Mouse (Mus musculus): Measurements from ENCODE around the gene Fam196a.

Gene Fam196a

DNA sequence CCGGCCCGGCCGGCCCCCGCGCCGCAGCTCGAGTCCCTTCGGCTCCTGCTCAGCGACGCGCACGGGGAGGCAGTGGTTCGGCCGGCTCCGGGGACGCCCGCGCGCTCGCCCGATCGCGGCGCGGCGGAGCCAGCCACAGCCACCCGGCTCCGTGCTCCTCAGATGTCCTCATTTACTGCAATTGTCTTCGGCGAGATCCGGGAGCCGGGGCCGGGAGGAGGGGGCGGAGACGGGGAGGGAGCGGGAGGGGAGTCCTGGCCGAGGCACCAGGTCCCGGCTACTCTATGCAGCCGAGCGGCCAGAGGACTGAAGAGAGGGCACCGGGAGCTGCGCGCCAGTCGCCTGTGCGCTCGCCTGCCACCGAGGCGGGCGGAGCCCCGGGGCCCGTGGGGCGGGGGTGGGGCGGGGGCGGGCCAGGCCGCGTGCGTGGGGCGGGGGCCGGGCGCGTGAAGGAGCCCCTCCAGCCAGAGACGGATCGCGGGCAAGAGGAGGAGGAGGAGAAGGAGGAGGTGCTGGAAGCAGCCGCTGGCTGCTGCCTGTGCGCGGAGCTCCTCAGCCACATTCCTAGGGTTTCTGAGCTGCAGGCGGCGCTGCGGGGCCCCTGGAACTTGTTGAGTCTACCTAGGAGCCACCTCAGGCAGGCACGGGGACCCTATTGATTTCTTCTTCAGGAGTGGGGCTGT lies at the start of gene Fam196a:
Gene Fam196a, minus strand, starts transcription at position 504 of the 683 bp plus-strand sequence.
- peak; percentile 46 for DNase-seq (ENCODE audit: low read depth, low spot score)

DNA sequence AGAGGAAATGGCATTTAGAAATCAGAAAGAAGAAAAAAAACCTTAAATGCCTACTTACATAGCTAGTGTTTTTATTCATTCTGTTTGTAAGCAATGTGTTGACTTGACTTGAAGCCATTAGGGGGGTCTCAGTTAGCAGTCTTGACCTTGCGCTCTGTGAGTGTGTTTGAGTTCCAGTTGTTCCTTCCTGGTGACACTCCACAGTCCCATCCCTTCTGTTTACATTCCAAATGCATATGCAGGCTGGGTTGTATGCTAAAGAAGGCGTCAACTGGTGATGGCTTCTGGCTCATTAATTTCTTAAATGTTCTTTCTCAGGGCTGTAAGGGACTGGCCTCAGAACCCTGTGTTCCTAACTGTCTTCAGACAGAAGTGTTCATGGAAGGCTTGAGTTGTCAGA lies 23.4 kb upstream of the Fam196a start:
- DNase-seq (ENCODE audit: low read depth, low spot score), result no peak

DNA sequence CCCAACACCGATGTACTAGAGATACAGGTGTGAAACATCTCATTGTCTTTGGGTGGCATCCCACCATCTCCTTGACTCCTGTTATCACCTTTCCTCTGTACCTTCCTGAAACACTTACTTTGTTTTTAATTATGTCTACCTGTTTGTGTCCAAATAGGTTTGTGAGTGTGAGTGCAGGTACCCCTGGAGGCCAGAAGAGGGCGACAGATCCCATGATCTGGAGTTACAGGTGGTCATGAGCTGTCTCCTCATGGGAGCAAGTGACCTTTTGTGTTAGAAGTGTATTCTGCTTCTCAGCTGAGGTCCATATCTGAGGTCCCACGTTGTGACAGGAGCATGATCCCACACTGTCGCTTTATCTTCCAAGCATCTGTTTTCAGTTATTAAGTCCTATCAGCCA lies 22.6 kb upstream of the Fam196a start:
- no peak for DNase-seq (ENCODE audit: low read depth, low spot score)

DNA sequence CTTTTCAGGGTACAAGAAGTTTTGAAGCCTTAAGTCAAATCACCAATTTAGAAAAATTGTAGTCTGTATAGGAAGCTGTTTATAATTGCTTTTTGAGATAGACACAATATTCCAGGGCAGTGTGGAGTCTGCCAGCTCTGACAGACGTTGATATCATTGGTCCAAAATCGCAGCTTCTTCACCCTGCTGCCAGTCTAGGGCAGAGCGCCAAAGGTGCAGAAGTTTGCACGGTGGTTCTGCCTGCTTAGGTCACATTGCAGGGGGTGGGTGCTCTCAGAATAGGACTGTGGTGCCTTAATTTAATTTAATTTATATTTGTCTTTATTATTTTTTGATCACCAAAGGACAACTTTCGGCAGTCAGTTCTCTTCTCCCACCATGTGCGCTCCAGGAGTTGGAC lies 20.9 kb upstream of the Fam196a start:
- DNase-seq (ENCODE audit: low read depth, low spot score), result no peak

DNA sequence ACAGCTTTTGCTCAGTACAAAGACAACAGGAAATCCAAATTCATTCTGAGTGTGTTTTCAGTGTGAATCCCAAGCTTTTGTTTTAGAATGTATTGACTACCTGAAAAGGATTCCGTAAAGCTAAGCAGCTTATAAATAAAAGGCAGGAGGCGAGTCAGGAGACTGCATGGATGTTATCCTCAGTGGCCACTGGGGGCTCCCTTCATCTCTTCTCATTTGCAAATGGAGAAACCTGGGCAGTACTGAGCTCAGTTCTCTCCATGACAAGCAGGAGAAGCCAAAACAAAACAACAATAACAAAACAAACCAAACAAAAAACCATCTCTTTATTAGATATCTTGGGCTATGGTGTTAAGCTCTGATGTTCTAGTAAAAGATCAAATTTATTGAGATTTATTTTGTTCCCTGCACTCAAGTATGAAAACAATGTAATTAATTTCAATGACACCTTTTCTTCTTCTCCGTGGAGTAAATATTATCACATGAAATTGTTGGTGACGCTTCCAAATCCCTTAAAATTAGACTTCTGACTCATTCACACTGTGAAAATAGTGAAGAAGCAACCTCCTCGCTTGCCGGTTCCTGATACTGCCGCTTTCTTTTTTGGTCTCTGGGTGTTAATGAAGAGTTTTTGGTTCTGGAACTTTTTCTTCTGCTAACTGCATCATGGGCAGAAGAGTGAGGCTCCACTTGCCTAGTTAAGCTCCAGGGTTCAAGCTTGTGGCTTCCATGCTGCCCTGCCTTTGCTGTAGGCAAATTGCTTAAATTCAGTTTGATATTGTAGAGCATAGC lies 7.9 kb upstream of the Fam196a start:
- no peak for DNase-seq (ENCODE audit: low read depth, low spot score)

DNA sequence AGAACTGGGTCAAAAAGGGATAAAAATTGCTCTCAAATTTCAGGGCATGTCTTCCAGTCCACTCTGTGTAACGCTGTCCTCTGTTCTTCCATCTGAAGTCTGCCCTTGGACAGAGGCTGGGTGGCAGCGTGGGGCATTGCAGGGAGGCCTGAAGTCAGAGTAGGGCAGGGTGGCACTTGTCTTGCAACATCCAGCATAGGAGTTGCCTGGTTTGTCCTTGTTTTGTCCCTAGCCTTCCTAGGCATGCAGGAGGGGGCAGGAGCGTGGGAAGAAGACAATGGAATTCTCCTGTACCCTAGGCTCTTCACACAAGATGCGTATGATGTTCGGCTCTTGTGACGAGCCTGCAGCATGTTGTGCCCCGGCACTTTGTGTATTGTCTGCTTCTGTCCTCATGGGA lies 5.5 kb upstream of the Fam196a start:
- DNase-seq (ENCODE audit: low read depth, low spot score), result no peak

DNA sequence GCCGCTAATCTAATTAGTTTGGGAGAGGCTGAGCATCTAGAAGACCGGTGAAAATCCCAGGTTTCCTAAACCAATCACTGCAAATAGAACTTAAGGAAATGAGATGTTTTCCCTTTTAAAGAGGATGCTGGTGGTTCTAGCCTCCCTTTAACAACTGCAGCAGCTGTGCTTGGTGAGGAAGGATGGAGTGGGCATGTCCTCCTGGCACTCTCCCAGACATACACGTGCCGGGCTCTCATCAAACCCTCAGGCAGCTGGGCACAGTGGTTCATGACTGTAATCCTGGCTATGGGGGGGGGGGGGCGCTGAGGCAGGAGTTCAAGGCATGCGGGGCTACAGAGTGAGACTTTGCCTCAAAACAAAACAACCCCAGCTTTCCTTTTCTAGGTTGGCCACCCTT lies 4.8 kb upstream of the Fam196a start:
- DNase-seq (ENCODE audit: low read depth, low spot score), result no peak

DNA sequence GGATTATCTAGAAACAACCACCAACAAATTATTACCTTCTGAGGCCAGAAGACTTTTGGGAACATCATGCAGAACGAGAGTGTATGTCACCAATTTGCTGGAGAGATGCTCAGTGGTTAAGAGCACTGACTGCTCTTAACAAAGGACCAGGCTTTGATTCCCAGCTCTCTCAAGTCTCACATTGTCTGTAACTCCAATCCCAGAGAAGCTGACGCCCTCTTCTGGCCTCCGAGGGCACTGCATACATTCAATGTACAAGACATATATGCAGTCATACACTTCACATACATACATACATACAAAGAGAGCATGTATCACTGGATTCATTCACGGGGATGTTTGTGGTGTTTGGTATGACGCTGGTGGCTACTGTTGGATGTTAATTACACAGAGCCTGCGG lies 3.7 kb upstream of the Fam196a start:
- no peak for DNase-seq (ENCODE audit: low read depth, low spot score)

DNA sequence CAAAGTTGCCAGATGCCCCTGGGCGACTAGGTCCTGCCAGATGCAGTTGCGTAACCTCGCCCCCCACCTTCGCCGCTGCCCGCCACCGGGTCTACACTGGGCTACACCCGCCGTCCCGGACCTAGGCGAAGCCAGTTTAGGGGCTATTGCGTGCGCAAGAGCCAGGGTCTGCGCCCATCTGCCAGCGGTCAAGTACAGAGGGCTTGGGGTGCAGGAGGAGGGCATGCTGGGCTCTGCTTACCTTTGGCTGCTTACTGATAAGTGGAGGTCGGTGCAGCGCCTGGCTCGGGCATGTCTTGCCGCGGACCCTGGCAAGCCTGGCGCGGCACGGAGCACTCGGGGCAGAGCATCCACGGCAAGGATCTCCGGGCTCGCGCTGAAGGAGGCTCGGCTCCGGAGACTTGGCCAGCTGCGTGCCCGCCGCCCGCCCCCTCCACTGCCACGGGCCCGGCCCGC lies 731 bp downstream of the Fam196a start:
- peak; percentile 5 for DNase-seq (ENCODE audit: low read depth, low spot score)

DNA sequence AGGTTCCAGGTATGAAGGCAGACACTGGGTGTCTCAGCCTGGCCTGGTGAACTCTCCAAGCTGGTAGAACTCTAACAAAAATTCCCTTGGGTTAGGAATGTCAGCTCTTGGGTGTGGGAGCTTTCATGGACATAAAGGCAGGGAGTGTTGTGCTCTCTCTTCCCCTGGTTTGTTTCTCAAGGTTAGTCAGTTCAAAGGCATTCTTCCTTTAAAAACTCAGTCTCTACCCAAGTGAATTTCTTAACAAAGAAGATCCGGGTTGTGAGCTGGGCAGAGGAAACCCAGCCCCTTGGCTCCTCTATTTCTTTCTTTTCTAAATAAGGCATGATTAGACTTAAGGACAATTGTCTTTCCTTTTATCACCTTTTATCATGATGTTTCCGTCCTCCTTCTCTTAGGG lies 6.3 kb downstream of the Fam196a start:
- no peak for DNase-seq (ENCODE audit: low read depth, low spot score)

DNA sequence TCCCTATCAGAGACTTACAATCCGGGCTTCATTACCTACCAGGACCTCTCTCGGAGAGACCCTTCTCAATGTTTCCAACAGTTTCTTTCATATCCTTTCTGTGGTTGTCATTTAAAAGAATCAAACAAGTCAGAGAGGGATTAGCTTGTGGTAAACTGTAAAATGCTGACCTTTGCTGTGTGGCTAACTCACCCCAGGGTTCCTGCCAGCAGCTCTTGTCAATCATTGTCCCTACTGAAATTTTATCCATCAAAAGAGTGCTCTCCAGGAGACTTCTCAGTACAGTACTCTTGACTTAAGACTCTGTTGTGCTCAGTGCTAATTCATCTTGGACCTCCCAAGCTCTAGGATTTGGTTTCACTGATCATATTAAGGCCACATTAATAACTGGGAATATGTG lies 36.2 kb downstream of the Fam196a start:
- DNase-seq (ENCODE audit: low read depth, low spot score), result no peak

DNA sequence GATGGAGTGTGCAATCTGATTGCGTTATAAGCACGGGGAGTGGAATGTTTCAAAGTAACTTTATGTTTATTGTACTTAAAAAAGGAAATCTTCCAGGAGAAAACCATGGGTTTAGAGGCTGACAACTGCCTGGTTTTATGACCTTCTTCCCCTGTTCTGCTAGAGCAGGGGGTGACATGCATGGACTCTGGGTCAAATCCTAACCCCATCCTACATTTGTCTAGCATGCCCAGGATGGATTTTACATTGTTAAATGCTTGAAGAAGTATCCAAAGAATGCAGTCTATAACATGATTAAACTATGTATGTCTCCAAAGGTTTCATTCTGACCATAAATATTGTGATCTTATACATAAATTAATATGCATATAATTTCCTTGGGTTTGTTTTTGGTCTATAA lies 38.8 kb downstream of the Fam196a start:
- DNase-seq (ENCODE audit: low read depth, low spot score), result no peak

DNA sequence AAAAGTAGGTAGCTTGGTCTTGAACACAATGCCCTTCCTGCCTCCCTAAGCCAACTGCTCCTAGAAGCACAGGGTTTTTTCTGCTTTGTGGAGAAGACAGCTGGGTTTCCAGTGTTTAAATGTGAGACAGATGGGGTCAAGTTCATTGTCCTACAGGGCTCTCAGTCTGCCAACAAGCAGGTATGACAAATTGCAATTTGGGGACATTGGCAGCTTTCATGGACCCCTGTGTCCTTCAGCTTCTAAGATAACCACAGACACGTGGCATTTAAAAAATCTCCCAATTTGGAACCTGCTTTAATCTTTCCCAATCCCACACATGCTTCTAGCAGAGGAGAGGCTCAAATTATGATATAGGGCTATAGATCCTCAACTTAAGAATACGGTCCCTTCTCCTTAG lies 43.6 kb downstream of the Fam196a start:
- no peak for DNase-seq (ENCODE audit: low read depth, low spot score)

DNA sequence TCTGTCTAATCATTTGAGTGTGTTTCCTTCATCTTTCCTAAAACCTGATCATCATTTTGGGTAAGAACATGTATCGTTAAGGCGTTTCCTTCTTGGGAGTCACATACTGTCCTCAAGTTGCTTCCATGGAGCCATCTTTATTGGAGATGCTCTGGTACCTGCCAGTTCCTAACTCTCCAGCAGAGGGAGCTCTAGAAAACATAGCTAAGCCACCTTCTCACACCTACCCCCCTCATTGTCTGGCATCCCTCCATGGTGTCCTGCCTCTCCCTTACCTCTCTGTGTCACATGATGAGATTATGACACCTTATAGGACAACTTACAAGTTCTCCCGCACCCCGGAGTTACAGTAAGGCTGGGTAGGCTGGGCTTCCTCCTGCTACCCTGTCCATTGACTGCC lies 45.3 kb downstream of the Fam196a start:
- no peak for DNase-seq (ENCODE audit: low read depth, low spot score)

DNA sequence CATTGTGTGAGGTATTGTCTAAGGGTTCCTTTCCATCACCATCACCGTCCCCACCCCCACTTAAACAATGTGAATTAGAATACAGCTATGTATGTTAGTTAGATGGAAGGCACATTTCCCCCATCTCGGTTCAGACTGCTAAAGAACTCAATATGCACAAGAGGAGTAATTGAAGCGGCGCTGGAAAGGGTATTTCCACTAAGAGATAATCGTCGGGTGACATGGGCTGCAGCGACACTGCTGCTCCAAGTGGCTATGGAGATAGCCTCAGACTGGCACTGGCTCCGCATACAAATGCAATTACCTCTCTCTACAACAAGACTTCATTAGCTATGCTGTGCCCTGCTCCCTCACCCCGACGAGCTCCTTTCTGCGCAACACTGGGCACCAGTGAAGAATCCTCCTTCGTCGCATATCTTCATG lies 45.8 kb downstream of the Fam196a start:
- DNase-seq (ENCODE audit: low read depth, low spot score), result no peak

DNA sequence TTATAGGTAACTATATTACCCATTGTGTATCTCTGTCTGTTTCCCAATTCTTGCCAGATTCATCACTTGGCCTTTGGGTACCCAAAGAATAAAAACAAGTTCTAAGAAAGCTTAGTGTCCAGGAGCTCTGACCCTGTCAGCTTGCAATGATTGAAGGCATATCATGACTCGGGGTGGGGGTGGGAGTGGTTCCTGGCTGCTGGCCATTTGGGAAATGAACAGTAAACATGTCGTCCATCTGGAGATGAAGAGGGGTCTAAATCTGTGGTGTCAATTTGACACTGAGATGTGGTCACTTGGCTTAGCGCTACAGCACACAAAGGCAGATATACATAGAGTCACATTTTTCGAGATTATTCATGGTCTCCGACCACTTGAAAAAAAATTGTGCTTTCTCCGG lies 54.7 kb downstream of the Fam196a start:
- DNase-seq (ENCODE audit: low read depth, low spot score), result no peak

DNA sequence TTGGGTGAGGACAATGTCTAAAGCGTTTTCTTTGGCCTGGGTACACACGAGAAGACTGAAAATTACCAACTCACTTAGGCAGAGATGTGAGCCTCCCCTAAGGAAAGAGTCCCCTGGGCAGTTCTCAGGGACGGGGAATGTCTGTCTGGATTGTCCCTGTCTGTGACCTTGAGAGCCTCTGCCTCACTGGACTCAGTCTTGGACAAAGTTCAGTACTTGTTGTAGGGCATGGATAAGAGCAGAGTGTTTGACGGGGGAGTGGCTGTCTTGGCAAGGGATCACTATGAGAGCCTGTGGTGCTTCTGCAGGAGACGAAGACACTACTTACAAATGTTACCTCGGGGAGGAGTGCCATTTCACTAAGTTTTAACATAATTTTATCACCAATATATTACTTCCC lies 57.8 kb downstream of the Fam196a start:
- no peak for DNase-seq (ENCODE audit: low read depth, low spot score)

DNA sequence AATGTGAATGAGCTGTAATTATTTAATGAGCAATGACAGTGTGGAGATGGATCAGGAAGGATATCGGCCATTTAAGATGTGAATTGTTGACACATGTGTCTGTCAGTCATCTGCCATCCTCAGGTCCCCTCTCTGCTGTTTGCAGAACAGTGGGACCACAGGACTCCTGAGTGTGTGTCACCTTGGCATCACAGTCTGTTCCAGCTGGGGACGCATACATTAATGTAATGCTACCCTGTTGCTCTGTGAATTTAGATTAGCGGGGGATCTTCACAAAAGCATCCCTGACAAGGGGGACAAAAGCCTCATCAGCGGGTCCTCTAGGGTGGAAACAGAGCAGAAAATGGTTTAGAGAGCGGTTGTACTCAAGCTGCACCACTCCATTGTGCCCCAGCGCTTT lies 59.2 kb downstream of the Fam196a start:
- no peak for DNase-seq (ENCODE audit: low read depth, low spot score)

DNA sequence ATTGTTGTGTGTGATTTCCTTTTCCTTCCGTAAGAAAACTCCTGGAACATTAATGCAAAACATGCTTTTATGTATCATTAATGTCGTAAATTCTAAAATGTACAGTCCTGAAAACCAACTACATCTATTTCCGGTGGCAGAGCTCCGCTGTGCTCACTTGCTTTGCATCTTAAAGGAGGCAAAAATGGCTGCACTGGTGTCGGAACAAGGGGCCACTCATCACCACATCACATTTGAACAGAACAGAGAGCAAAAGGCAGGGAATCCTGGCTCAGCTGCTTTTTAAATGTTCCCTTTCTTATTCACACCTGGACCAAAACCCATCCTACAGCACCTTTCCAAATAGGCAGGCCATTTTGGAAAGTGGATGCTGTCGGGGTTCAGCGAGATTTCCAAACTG lies 65.2 kb downstream of the Fam196a start:
- no peak for DNase-seq (ENCODE audit: low read depth, low spot score)

DNA sequence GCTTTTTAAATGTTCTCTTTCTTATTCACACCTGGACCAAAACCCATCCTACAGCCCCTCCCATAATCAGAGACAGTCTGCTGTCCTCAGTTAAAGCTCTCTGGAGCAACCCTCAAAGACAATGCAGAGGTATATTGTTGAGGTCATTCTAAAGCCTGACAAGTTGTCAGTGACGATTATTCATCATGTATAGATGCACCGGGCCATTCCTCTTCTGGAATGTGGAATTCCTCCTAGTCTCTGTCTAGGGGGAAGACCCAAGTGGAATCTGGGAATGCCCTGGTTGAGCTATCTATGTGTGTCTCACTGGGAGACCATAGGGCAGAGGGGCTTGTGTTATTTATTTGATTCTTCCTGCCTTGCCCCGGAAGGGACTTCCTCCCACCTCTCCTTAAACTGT lies 65.7 kb downstream of the Fam196a start:
- DNase-seq (ENCODE audit: low read depth, low spot score), result no peak

DNA sequence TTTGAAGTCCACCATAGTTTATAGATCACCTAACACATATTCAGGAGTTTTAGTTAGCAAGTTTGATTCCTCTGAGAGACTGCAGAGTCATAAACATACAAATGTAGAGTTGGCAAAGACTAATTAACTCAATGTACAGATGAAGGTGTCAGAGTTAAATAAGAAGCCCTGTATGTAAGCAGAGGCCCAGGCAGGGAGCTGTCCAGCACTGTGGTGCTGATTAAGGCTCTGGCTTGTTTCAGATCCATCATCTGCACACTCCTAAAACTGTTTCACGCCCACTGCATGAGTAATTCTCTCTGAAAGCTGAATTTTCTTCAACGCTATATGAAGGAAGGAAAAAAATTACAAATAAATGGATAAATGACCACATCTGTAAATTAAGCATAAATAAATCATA lies 74.1 kb downstream of the Fam196a start:
- DNase-seq (ENCODE audit: low read depth, low spot score), result peak; percentile 54

DNA sequence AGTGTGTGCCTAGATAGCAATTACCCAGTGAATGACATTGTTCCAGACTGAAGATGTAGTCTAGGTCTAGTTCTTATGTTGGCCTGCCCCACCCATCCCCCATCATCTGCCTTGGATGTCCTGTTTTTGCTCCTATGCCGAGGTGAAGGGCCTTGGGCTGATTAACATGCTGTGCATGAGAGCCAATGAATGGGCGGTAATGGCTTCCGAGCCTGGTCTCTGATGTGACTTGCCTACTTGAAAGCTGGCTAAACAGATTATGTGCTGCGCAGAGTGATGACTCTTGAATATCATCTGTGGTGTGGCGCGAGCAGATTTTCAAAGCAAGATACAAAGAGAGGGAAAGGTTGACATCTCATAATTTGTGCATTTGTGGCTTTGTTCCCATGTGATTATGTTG lies 76.2 kb downstream of the Fam196a start:
- no peak for DNase-seq (ENCODE audit: low read depth, low spot score)

DNA sequence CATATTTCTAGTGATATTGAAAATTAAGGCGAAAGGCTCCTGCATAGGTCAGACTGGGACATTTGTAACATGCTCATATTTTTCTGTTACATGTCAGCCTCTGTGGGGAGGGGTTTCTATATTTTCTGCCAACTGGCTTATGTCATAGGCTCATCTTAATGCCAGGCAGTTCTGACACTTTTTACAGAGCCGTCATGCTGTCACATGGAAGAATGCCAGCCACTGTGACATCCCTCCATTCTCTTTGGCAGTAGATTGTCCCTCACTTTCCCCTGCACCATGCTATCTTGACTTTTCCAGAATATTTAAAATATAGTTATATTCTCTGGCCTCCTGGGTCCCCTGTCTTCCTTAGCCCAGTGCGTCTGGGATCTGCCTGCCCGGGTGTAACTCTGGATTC lies 95.5 kb downstream of the Fam196a start:
- DNase-seq (ENCODE audit: low read depth, low spot score), result no peak
